Mouse (Mus musculus) heart, adult 9 months (tissue): ENCODE data around the gene Cmss1.

Source experiments
- DNase-seq, 2 experiments: peaks; one replicate each; pipeline ENCODE4 v3.0.0; 2022; ENCODE audit warnings: low spot score in 2 of 2

Cmss1 gene

DNA sequence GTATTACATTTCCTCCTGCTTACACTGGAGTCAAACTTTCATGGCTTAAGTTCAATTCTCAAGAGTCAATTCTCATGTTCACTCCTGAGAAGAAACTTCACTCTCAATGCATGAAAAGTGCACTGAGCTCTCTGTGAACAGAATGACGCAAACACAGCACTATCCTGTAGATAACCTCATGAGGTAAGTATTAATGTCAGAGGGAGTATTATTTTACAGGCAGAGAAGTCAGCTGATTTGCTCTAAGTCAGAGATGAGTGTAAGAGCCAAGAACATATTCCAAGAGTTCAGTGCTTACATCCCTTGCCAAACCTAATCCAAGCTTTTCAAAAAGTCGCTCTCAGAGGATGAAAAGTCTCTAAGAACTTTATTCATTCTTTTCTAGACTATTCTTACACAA is 128.2 kb downstream of the Cmss1 start:
- peak; percentile 34 to 42 for DNase-seq

DNA sequence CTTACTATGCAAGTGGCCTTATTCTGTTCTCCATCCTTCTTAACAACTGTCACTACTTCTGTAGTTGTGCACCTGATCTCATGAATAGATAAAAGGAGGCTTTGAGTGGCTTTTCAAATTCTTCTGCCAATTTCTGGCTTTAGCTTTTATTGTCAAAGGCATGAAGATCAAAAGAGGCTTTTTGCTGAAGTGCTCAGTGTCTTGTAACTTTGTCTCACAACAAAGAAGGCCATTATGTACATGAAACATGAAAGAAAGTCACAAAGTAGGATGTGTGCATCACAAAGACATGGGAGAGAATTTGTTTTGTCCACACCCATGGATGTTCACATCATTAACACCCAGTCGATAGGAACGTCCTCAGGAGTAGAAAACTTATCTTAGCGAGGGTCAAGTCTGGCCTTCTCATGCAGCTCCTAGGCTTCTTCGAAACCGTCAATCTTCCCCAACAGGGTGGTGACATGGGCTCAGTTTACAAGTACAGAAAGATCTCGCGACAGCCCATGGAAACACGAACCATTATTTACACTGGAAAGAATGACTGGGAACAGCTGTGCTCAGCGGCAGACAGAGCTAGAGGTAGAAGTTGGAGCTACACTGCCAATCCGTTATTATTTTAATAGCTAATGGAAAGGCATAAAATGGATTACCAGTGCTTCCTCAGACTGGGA is 133.1 kb downstream of the Cmss1 start:
- DNase-seq, result no peak

- no peak for DNase-seq
Observed at GRCm38 (mm10) chr16:57471071-57471470, 135.6 kb downstream of the Cmss1 start.

DNA sequence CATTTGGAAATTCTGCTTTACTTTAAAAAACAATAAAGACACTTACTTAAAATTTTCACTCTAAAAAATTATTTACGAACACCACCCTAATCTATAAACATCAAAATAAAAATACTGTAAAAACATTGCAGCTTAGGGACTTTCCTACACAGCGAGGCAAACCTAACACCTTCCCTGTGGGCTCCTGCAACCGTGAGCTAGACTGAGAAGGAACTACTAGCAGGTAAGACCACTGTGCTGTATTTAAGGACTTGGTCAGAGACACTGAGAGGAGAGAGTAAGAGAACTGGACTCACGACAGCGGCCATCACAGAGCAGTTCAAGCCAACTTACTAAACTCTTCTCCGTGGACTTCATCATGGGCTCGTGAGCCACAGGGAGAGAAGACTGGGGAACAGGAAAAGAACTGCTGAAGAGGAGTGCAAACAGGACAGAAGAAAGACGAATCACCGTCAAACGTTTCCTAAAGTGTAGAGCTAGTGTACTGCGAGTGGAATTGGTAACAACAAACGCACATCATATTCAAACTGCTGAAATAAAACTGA is 136.3 kb downstream of the Cmss1 start:
- DNase-seq, result no peak

DNA sequence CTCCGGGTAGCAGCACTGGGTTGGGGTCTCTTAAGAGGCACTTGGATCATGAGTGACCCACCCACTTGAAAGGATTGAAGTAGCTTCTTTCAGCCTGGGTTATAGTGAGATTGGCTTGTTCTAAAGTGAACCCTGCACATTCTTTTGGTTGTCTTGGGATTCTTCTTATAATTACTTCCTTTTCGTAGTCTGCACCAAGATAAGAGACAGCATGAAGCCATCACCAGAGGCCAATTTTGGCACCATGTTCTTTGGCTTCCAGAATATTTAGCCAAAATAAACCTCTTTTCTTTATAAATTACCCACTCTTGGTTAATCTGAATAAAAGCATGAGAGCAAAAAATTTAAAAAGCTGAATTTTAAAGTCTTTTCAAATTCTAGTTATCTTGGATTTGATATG is 136.8 kb downstream of the Cmss1 start:
- peak in 1 of 2 experiments; percentile 39 for DNase-seq

- DNase-seq, result no peak
Observed at GRCm38 (mm10) chr16:57469301-57469700, 137.4 kb downstream of the Cmss1 start.

GRCm38 (mm10) chr16:57465386-57465913 is 141.2 kb downstream of the Cmss1 start:
- no peak for DNase-seq

GRCm38 (mm10) chr16:57456003-57456402 is 150.7 kb downstream of the Cmss1 start:
- DNase-seq, result no peak

DNA sequence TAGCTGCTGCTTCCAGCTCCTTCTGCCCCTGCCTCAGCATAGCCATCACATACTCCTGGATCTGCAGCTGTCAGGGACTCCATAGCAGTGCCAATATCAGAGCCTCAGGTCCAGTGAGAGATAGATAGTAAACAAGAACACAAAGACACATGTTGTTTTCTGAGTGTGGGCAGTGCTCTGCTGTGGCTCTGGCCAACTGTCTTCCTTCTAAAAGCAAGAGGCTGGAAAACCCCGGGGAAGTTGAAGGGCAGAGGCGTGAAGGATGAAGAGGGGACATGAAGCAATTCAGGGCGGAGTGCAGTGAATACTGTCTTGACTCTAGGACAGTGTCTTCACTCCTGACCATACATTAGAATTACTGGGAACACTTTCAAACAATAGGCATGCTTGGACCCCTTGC is 151.1 kb downstream of the Cmss1 start:
- no peak for DNase-seq

GRCm38 (mm10) chr16:57454106-57454763 is 152.4 kb downstream of the Cmss1 start:
- no peak for DNase-seq

DNA sequence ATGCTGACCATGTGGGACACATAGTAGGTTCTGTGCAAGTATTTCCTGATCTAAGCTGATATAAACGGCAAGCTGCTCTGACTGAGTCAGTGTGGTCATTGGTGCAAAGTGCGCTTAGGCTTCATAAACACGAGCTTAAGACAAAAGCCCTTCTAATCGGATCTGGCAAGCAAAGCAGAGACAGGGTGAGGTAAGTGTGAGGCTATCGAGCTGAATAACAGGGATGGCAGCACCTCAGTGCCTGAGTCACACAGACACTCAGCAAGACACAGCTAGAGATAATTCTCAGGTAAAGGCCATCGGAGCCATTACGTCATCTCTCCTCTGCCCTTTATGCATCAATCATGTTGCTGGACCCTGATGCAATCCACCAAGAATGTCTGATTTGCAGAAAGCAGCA is 153.7 kb downstream of the Cmss1 start:
- DNase-seq, result no peak

GRCm38 (mm10) chr16:57445096-57446094 is 161.3 kb downstream of the Cmss1 start:
- no peak for DNase-seq

DNA sequence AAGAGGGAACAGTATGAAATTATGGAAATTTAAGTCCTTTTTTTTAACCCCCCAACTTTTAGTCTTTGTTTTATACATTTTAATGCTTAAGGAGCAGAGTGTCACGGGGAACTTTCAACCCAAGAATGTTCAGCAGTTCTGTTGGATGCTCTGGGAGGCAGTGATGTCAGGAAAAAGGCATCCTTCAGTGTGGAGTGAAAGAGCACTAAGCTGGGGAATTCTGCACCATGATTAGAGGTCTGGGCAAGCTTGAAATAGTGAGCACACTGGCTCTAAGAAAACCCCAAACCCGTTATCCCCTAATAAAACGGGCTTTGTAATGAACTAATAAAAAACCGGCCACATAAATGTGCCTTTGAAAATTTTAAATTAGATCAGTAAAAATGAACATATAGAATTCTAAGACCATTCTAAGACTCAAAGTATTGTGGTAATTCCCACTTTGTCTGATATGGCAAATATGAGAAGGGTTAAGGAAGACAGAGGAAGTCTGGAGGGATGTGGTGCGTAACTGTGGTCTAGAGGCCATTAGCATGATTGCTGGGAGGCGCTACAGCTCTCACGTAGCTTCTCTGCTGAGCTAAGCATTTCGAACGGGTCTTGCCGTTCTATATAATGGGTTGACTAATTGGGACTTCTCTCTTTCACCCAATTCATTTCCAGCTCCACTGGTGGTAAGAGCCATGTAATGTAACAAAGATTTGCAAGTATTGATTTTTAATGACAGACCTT is 165.8 kb downstream of the Cmss1 start:
- DNase-seq, result no peak

DNA sequence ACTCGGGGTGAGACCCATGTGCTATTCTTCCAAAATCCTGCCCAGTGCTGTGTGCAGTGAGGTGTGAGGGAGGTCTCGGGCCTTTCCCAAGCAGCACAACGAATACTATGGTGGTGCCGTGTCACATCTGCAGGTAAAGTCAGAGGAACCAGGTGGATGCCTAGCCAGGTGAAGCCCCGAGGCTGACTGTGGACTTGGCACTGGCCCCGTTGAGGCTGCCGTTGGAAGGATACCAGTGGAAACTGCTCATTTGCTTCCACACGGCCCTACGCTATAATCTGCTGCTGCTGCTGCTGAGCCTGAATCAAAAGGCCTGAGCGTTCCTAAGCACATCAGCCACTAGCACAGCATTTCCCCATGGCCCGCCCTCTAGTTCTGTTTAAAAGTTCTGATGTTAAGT is 167.5 kb downstream of the Cmss1 start:
- no peak for DNase-seq

DNA sequence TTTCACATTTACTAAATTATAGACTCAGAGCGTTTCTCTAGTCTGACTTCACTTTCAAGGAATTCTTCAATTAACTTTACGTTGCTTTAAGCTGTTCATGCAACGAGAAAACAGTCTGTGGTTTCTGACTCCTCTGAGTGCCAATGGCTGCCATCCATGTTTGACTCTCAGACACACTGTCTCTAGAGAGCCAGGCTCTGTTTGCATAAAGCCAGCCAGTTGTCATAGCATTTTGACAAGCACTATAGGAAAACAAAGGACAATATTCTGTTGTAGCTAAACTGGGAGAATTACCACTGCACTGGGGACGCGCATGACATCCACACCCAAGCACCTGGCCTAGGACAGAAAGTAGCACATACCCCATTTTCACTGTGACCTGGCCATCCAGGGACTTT is 168.4 kb downstream of the Cmss1 start:
- DNase-seq, result no peak

GRCm38 (mm10) chr16:57437523-57438287 is 169.0 kb downstream of the Cmss1 start:
- no peak for DNase-seq

- peak in 1 of 2 experiments; percentile 27 for DNase-seq
Observed at GRCm38 (mm10) chr16:57434640-57435039, 172.0 kb downstream of the Cmss1 start.

DNA sequence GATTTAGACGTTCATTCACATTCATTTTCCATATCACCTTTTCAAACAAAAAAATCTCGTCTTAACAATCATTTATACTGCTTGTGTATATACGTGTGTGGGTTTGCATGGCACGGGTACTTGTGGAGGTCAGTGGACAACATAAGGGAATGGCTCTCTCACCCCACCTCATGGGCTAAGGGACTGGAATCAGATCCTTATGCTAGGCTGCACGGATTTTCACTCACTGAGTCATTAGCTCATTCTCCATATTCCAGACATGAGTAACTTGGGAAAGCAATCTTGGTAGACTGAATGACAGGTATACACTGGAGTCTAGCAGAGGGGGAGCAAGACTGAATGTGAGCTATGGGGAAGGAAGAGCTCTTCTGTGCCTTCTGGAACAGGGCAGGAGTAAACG is 173.0 kb downstream of the Cmss1 start:
- no peak for DNase-seq

- no peak for DNase-seq
Observed at GRCm38 (mm10) chr16:57433173-57433572, 173.5 kb downstream of the Cmss1 start.

DNA sequence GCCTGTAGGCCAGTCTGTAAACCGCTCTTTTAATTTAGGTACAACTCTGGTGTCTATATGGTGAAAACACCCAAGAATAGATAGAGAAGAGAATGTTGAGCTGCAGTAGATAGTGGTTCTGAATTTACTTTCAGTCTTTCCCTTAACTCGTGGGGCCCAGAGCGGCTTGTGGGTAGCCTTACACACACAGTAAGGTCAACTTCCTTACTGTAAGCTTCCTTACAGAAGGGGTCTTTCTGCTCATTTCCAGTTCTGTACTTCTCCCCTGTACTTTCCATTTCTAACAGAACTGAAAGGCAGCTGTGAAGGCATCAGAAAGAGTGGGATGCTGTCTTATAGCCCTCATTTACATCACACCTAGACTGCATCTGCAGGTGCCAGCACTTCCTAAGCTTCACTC is 175.4 kb downstream of the Cmss1 start:
- DNase-seq, result no peak
